In the genomic region with DNA sequence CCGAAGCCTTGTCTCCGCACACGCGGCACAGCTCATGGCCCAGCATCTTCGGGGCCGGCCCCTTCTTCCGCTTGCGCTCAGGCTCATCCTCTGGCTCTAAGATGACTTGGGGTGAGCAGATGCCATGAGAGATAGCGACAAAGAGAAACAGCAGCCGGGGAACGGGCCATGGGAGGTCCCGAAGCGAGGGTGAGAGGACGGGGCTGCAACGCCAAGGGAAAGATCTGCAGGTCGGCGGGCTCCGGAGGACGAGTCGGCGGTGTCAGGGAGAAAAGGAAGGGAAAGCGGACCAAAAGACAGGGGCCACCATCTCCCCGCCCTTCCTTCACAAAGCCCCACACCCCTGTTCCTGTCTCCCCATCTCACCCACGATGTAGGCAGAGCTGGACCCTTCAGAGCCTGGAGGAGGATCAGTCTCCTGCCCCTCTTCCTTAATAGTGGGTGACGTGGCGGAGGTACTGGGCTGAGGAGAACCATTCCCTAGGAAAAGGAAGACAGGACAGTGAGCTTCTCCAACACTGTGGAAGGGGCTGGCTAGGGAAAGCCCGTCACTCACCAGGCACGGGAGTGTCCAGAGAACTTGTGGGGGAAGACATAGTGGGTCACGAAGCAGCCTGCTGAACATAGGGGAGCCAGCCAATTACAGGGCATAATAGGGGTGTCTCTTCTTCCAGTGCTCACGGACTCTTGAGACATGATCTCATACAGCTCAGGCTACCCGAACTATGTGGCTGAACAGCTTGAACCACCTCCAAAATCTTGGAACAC, we compare ENCODE assay signal across 7 mouse cellular contexts. TPM values are rescaled to one million over a fixed set of nuclear protein-coding genes. Genes with fewer than 3 reads are reported as not detected.
A peak's percentile ranks its signal among the peaks of the same experiment; 100 is the strongest.
DNase-seq lines count a peak whose midpoint lies in the region; ATAC-seq and TF ChIP-seq lines count a peak whose summit lies in the region.

No protein-coding gene starts in this region.

- TF ChIP-seq CTCF in stomach, postnatal 0 days (IDR thresholded peaks at IDR 0.05; ENCODE audit: low read depth): no peak

- H3K9ac ChIP-seq in neural tube, embryonic 11.5 days (ENCODE audit: low read length): no peak overlapping the region
- no peak overlapping the region for H3K9ac ChIP-seq in forebrain, embryonic 16.5 days (replicated peaks; ENCODE audit: low read depth, low read length)
- peak overlapping the region; percentile 36; the same call in 1 of the 2 replicates for H3K9ac ChIP-seq in liver, embryonic 12.5 days
- H3K9ac ChIP-seq in stomach, postnatal 0 days (ENCODE audit: low read length): no peak overlapping the region

- H3K4me2 ChIP-seq in neural tube, embryonic 11.5 days (ENCODE audit: low read depth): peak overlapping the region; percentile 57; the same call in 1 of the 2 replicates
- peak overlapping the region; percentile 68 for H3K4me2 ChIP-seq in forebrain, embryonic 16.5 days (ENCODE audit: low read length)
- H3K4me2 ChIP-seq in liver, embryonic 12.5 days: peak overlapping the region; percentile 76
- no peak overlapping the region; the same call in 1 of the 2 replicates for H3K4me2 ChIP-seq in stomach, postnatal 0 days (replicated peaks; ENCODE audit: low read depth)

- TF ChIP-seq EP300 in stomach, postnatal 0 days (optimal IDR thresholded peaks at IDR 0.05): no peak

- H3K27me3 ChIP-seq in neural tube, embryonic 11.5 days (ENCODE audit: control insufficient read depth, insufficient read depth, low read length): no peaks in the 10 kb centered on the region
- H3K27me3 ChIP-seq in forebrain, embryonic 16.5 days (replicated peaks; ENCODE audit: control insufficient read depth, insufficient read depth, low read length): peaks cover 3% of the 10 kb centered on the region; the same call in 1 of the 2 replicates
- H3K27me3 ChIP-seq in liver, embryonic 12.5 days (replicated peaks): no peaks in the 10 kb centered on the region; the same call in 1 of the 2 replicates
- H3K27me3 ChIP-seq in stomach, postnatal 0 days (ENCODE audit: control insufficient read depth, insufficient read depth, low read length): no peaks in the 10 kb centered on the region

- peak overlapping the region; percentile 81; the same call in 1 of the 2 replicates for H3K4me3 ChIP-seq in neural tube, embryonic 11.5 days (ENCODE audit: low read depth, low read length)
- H3K4me3 ChIP-seq in forebrain, embryonic 16.5 days (replicated peaks; ENCODE audit: low read length): no peak overlapping the region
- H3K4me3 ChIP-seq in liver, embryonic 12.5 days: peak overlapping the region; percentile 84
- peak overlapping the region; percentile 96; the same call in 1 of the 2 replicates for H3K4me3 ChIP-seq in stomach, postnatal 0 days (ENCODE audit: low read depth, low read length)

- DNase-seq in neural tube, embryonic 11.5 days (ENCODE audit: low spot score): no peak
- no peak for DNase-seq in neural tube, embryonic 10.5 days (ENCODE audit: extremely low spot score, low spot score)
- no peak for DNase-seq in stomach, postnatal 0 days (ENCODE audit: low spot score)
- DNase-seq in urinary bladder, postnatal 10 days (ENCODE audit: low spot score): no peak
- DNase-seq in cerebellum, postnatal 10 days: no peak

- whole genome bisulfite sequencing in neural tube, embryonic 11.5 days: 86% methylated on average over 31 of the region's 31 CpGs
- WGBS in forebrain, embryonic 16.5 days: 87% methylated on average over 31 of the region's 31 CpGs
- WGBS in liver, embryonic 12.5 days (ENCODE audit: insufficient replicate concordance): 86% methylated on average over 31 of the region's 31 CpGs
- 88% methylated on average over 31 of the region's 31 CpGs for WGBS in stomach, postnatal 0 days

- H3K4me1 ChIP-seq in neural tube, embryonic 11.5 days (ENCODE audit: control insufficient read depth, insufficient read depth, low read length): peaks cover 12% of the 10 kb centered on the region
- H3K4me1 ChIP-seq in forebrain, embryonic 16.5 days (replicated peaks; ENCODE audit: control insufficient read depth, insufficient read depth, low read length): peaks cover 25% of the 10 kb centered on the region
- H3K4me1 ChIP-seq in liver, embryonic 12.5 days: peaks cover 43% of the 10 kb centered on the region
- no peaks in the 10 kb centered on the region; the same call in 1 of the 2 replicates for H3K4me1 ChIP-seq in stomach, postnatal 0 days (replicated peaks; ENCODE audit: control insufficient read depth, insufficient read depth)

- ATAC-seq in neural tube, embryonic 11.5 days (ENCODE audit: insufficient read depth, low FRiP score, low TSS enrichment): no peak
- no peak for ATAC-seq in forebrain, embryonic 16.5 days
- ATAC-seq in liver, embryonic 12.5 days: no peak
- no peak for ATAC-seq in stomach, postnatal 0 days (ENCODE audit: low FRiP score, low TSS enrichment)

- no peaks in the 10 kb centered on the region for H3K9me3 ChIP-seq in neural tube, embryonic 11.5 days (ENCODE audit: control insufficient read depth, low read length)
- H3K9me3 ChIP-seq in forebrain, embryonic 16.5 days (ENCODE audit: control insufficient read depth, low read length): no peaks in the 10 kb centered on the region
- H3K9me3 ChIP-seq in liver, embryonic 12.5 days (replicated peaks): no peaks in the 10 kb centered on the region
- H3K9me3 ChIP-seq in stomach, postnatal 0 days (ENCODE audit: control insufficient read depth, low read length): no peaks in the 10 kb centered on the region

- H3K27ac ChIP-seq in neural tube, embryonic 11.5 days (ENCODE audit: low read depth, low read length): no peak overlapping the region
- no peak overlapping the region for H3K27ac ChIP-seq in forebrain, embryonic 16.5 days (ENCODE audit: low read length)
- peak overlapping the region; percentile 97 for H3K27ac ChIP-seq in liver, embryonic 12.5 days
- peak overlapping the region; percentile 100; the same call in 1 of the 2 replicates for H3K27ac ChIP-seq in stomach, postnatal 0 days (replicated peaks)

- peaks cover 9% of the 10 kb centered on the region; the same call in 1 of the 2 replicates for H3K36me3 ChIP-seq in neural tube, embryonic 11.5 days (ENCODE audit: control insufficient read depth, insufficient read depth, low read length)
- peaks cover 10% of the 10 kb centered on the region for H3K36me3 ChIP-seq in forebrain, embryonic 16.5 days (ENCODE audit: control insufficient read depth, insufficient read depth)
- H3K36me3 ChIP-seq in liver, embryonic 12.5 days: peaks cover 35% of the 10 kb centered on the region
- H3K36me3 ChIP-seq in stomach, postnatal 0 days (ENCODE audit: control insufficient read depth, insufficient read depth, low read length): peaks cover 23% of the 10 kb centered on the region

RNA-seq across cellular contexts. Expression of gene Nr1h2, which starts 1.4 kb away (rescaled TPM):
- polyA plus RNA-seq in neural tube, embryonic 11.5 days (2014; fragmentation: Nextera tagmentation; extraction: Ambion mirVana): 68.1 and 71.9 TPM in 2 replicates
- polyA plus RNA-seq in forebrain, embryonic 16.5 days (2015; fragmentation: Nextera tagmentation; extraction: Ambion mirVana): 69.8 and 80.2 TPM in 2 replicates
- polyA plus RNA-seq in liver, embryonic 12.5 days (2016; fragmentation: Nextera tagmentation; extraction: Ambion mirVana): 51.9 and 54.1 TPM in 2 replicates
- 56.5 and 59.7 TPM in 2 replicates for polyA plus RNA-seq in stomach, postnatal 0 days (2015; fragmentation: Nextera tagmentation; extraction: Ambion mirVana)

RNA-seq across cellular contexts. Expression of gene Pold1, which starts 3.7 kb away (rescaled TPM):
- polyA plus RNA-seq in neural tube, embryonic 11.5 days (2014; fragmentation: Nextera tagmentation; extraction: Ambion mirVana): 62.3 and 64.8 TPM in 2 replicates
- polyA plus RNA-seq in forebrain, embryonic 16.5 days (2015; fragmentation: Nextera tagmentation; extraction: Ambion mirVana): 46.1 and 48.0 TPM in 2 replicates
- polyA plus RNA-seq in liver, embryonic 12.5 days (2016; fragmentation: Nextera tagmentation; extraction: Ambion mirVana): 94.2 and 94.3 TPM in 2 replicates
- polyA plus RNA-seq in stomach, postnatal 0 days (2015; fragmentation: Nextera tagmentation; extraction: Ambion mirVana): 18.7 and 18.9 TPM in 2 replicates

RNA-seq across cellular contexts. Expression of gene Napsa, which starts 19.9 kb away (rescaled TPM):
- polyA plus RNA-seq in neural tube, embryonic 11.5 days (2014; fragmentation: Nextera tagmentation; extraction: Ambion mirVana): 0.42 and 0.49 TPM in 2 replicates
- 0.42 and 1.4 TPM in 2 replicates for polyA plus RNA-seq in forebrain, embryonic 16.5 days (2015; fragmentation: Nextera tagmentation; extraction: Ambion mirVana)
- 2.5 and 3.1 TPM in 2 replicates for polyA plus RNA-seq in liver, embryonic 12.5 days (2016; fragmentation: Nextera tagmentation; extraction: Ambion mirVana)
- 0.50 and 0.55 TPM in 2 replicates for polyA plus RNA-seq in stomach, postnatal 0 days (2015; fragmentation: Nextera tagmentation; extraction: Ambion mirVana)

RNA-seq across cellular contexts. Expression of gene Spib, which starts 20.5 kb away (rescaled TPM):
- polyA plus RNA-seq in neural tube, embryonic 11.5 days (2014; fragmentation: Nextera tagmentation; extraction: Ambion mirVana): not detected in 2 replicates
- not detected in 2 replicates for polyA plus RNA-seq in forebrain, embryonic 16.5 days (2015; fragmentation: Nextera tagmentation; extraction: Ambion mirVana)
- 0.08 TPM in 1 of 2 replicates, not detected in the other for polyA plus RNA-seq in liver, embryonic 12.5 days (2016; fragmentation: Nextera tagmentation; extraction: Ambion mirVana)
- polyA plus RNA-seq in stomach, postnatal 0 days (2015; fragmentation: Nextera tagmentation; extraction: Ambion mirVana): 0.13 and 0.22 TPM in 2 replicates

RNA-seq across cellular contexts. Expression of gene Mybpc2, which starts 27.9 kb away (rescaled TPM):
- 0.07 TPM in 1 of 2 replicates, not detected in the other for polyA plus RNA-seq in neural tube, embryonic 11.5 days (2014; fragmentation: Nextera tagmentation; extraction: Ambion mirVana)
- polyA plus RNA-seq in forebrain, embryonic 16.5 days (2015; fragmentation: Nextera tagmentation; extraction: Ambion mirVana): 0.05 and 0.12 TPM in 2 replicates
- not detected in 2 replicates for polyA plus RNA-seq in liver, embryonic 12.5 days (2016; fragmentation: Nextera tagmentation; extraction: Ambion mirVana)
- polyA plus RNA-seq in stomach, postnatal 0 days (2015; fragmentation: Nextera tagmentation; extraction: Ambion mirVana): 0.21 and 0.32 TPM in 2 replicates

Comparison
In these comparisons a context has a peak if more than half of its experiments do, and no peak if none do; other contexts are left out.
1. H3K27ac ChIP-seq: peak in liver, embryonic 12.5 days (single experiment) and stomach, postnatal 0 days (single experiment); none in neural tube, embryonic 11.5 days (single experiment) and forebrain, embryonic 16.5 days (single experiment).